Mouse (Mus musculus): ENCODE data around the gene Fzd7. TPM values are rescaled to one million over a fixed set of nuclear protein-coding genes. Genes with fewer than 3 reads are reported as not detected.
A peak's percentile ranks its signal among the peaks of the same experiment; 100 is the strongest.

Fzd7 gene
- total and polyA plus RNA-seq, 2 experiments from 2014 or later, result 1.9 to 13.9 TPM

DNA sequence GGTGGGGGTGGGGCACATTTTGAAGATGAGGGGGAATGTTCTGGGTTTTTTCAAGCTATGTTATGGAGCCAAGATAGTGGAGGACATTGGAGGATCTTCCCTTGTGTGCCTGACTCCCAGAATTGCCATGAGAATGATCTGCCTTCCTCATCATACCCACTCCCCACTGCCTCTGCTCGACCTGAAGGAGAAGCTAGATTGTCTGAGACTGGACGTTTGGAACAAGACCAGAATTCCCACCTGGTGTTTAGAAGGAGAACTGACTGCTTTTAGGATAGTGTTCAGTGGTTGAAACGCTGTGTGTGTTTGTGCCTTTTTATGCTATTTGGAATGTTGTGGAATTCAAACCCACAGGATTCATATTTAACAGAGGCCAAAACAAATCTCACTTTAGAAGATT is 42.5 kb downstream of the Fzd7 start:
- DNase-seq (no peak), ATAC-seq (no peak)
- Histone ChIP-seq H3K27me3 (ENCODE audit: insufficient read depth, low read length) (no peaks in the 10 kb centered on the region), H3K27ac (ENCODE audit: low read depth, low read length) (no peak overlapping the region), H3K4me3 (ENCODE audit: low read depth, low read length) (no peak overlapping the region), H3K4me2 (ENCODE audit: low read depth) (no peak overlapping the region), H3K9ac (no peak overlapping the region), H3K4me1 (ENCODE audit: insufficient read depth) (no peaks in the 10 kb centered on the region; the same call in 1 of the 2 replicates), H3K9me3 (ENCODE audit: low read length) (no peaks in the 10 kb centered on the region), H3K36me3 (ENCODE audit: insufficient read depth) (no peaks in the 10 kb centered on the region)
- WGBS, result 57% methylated on average over 3 of the region's 3 CpGs
- TF ChIP-seq CTCF (IDR thresholded peaks at IDR 0.05; ENCODE audit: low read depth), result no peak

- H3K4me2 ChIP-seq (ENCODE audit: low read depth), result no peak overlapping the region
- no peak for ATAC-seq
- no peak overlapping the region for H3K9ac ChIP-seq
- no peaks in the 10 kb centered on the region; the same call in 1 of the 2 replicates for H3K4me1 ChIP-seq (ENCODE audit: insufficient read depth)
- no peak for TF ChIP-seq CTCF (IDR thresholded peaks at IDR 0.05; ENCODE audit: low read depth)
- DNase-seq, result no peak
- WGBS, result 96% methylated on average over 6 of the region's 6 CpGs
- H3K27ac ChIP-seq (ENCODE audit: low read depth, low read length), result no peak overlapping the region
- H3K36me3 ChIP-seq (ENCODE audit: insufficient read depth), result no peaks in the 10 kb centered on the region
- no peaks in the 10 kb centered on the region for H3K27me3 ChIP-seq (ENCODE audit: insufficient read depth, low read length)
- H3K9me3 ChIP-seq (ENCODE audit: low read length), result no peaks in the 10 kb centered on the region
- H3K4me3 ChIP-seq (ENCODE audit: low read depth, low read length), result no peak overlapping the region
Measured at GRCm38 (mm10) chr1:59527219-59527618, 45.0 kb downstream of the Fzd7 start.

DNA sequence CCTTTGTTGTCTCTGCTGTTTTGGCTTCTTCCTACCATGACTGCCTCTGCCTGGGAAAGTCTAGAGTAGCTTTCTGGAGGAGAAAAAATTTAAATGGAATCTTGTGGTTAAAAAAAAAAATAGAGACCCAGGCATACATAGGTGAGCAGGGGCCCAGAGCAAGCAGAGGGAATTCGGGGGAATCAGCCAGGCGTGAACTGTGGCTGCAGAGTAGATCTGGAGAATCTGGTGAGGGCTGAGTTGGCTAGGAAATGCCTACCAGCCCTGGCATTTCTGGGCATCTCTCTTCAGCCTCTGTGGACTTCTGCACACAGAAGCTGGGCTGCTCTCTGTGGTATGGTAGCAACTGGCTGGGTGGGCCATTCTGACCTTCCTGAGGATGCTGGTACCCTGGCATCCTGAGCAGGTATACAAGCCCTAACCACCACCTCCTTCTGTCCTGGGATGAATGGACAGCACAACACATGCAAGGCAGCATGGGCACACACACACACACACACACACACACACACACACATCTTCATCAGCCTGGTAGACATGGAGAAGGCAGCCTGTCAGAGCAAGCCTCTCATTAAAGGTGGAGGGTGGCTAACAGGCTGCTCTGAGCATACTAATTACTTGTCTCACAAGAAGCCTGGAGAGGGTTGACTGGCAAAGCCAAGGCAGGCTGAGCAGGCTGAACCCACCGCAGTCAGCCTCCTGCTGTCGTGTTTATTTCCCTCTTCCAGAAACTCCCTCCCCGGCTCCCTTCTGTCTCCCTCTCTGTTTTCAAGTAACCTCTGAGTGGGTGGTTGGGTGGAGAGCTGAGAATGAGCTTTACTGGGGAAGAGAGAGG is 53.0 kb downstream of the Fzd7 start:
- H3K9me3 ChIP-seq (ENCODE audit: low read length), result no peaks in the 10 kb centered on the region
- no peak overlapping the region for H3K9ac ChIP-seq
- 20% methylated on average over 5 of the region's 5 CpGs for WGBS
- no peaks in the 10 kb centered on the region for H3K36me3 ChIP-seq (ENCODE audit: insufficient read depth)
- no peak for TF ChIP-seq CTCF (IDR thresholded peaks at IDR 0.05; ENCODE audit: low read depth)
- H3K27me3 ChIP-seq (ENCODE audit: insufficient read depth, low read length), result no peaks in the 10 kb centered on the region
- no peak overlapping the region for H3K4me2 ChIP-seq (ENCODE audit: low read depth)
- DNase-seq (peak; percentile 80), ATAC-seq (peak; percentile 98)
- peak overlapping the region; percentile 89 for H3K27ac ChIP-seq (ENCODE audit: low read depth, low read length)
- H3K4me1 ChIP-seq (ENCODE audit: insufficient read depth), result peaks cover 15% of the 10 kb centered on the region
- H3K4me3 ChIP-seq (ENCODE audit: low read depth, low read length), result no peak overlapping the region

Other genes with a start within 250 kb of the Fzd7 start
- gene Als2, start 245.2 kb upstream of the Fzd7 start, total RNA-seq (2014; rRNA removed), result 27.5 and 39.4 TPM in 2 replicates
- 7.8 and 11.0 TPM in 2 replicates for gene Als2, start 245.2 kb upstream of the Fzd7 start, polyA plus RNA-seq (2015; fragmentation: Nextera tagmentation; extraction: Ambion mirVana)
- gene Cdk15, start 225.5 kb upstream of the Fzd7 start, total RNA-seq (2014; rRNA removed), result 0.14 TPM in 1 of 2 replicates, not detected in the other
- gene Cdk15, start 225.5 kb upstream of the Fzd7 start, polyA plus RNA-seq (2015; fragmentation: Nextera tagmentation; extraction: Ambion mirVana), result 0.62 and 1.0 TPM in 2 replicates
- 5.4 and 11.2 TPM in 2 replicates for gene Gm973, start 33.8 kb downstream of the Fzd7 start, total RNA-seq (2014; rRNA removed)
- 6.5 and 13.8 TPM in 2 replicates for gene Gm973, start 33.8 kb downstream of the Fzd7 start, polyA plus RNA-seq (2015; fragmentation: Nextera tagmentation; extraction: Ambion mirVana)
- 172 and 182 TPM in 2 replicates for gene Sumo1, start 188.4 kb downstream of the Fzd7 start, total RNA-seq (2014; rRNA removed)
- gene Sumo1, start 188.4 kb downstream of the Fzd7 start, polyA plus RNA-seq (2015; fragmentation: Nextera tagmentation; extraction: Ambion mirVana), result 369 and 428 TPM in 2 replicates
- gene Nop58, start 202.5 kb downstream of the Fzd7 start, total RNA-seq (2014; rRNA removed), result 79.6 and 91.1 TPM in 2 replicates
- 106 and 143 TPM in 2 replicates for gene Nop58, start 202.5 kb downstream of the Fzd7 start, polyA plus RNA-seq (2015; fragmentation: Nextera tagmentation; extraction: Ambion mirVana)

Data from forebrain, postnatal 0 days (tissue).